Comparison of ENCODE assay signal across 8 mouse cellular contexts in genomic region chr1:133182016-133182705, GRCm38 (mm10). TPM values are rescaled to one million over a fixed set of nuclear protein-coding genes. Genes with fewer than 3 reads are reported as not detected.
DNase-seq lines count a peak whose midpoint lies in the region; ATAC-seq and TF ChIP-seq lines count a peak whose summit lies in the region.

No protein-coding gene starts in this region.

- H3K27me3 ChIP-seq in ES-Bruce4 (ENCODE audit: control insufficient read depth, insufficient read depth, low read length, poor library complexity, severe bottlenecking), result no peaks in the 10 kb centered on the region
- H3K27me3 ChIP-seq in forebrain, embryonic 12.5 days, result peaks cover 21% of the 10 kb centered on the region

- H3K36me3 ChIP-seq in ES-Bruce4 (ENCODE audit: control insufficient read depth, insufficient read depth, low read length, poor library complexity, severe bottlenecking), result no peaks in the 10 kb centered on the region
- H3K36me3 ChIP-seq in forebrain, embryonic 12.5 days (replicated peaks), result no peaks in the 10 kb centered on the region

- 0 out of 2 replicates have a peak, but pooled peaks have one; percentile 15 for TF ChIP-seq EP300 in ES-Bruce4 (IDR thresholded peaks at IDR 0.05; ENCODE audit: insufficient read depth, low read depth, low read length)

- no peak overlapping the region for H3K27ac ChIP-seq in ES-Bruce4 (ENCODE audit: insufficient read depth, low read length)
- H3K27ac ChIP-seq in brown adipose tissue, adult 24 weeks (replicated peaks; ENCODE audit: low read depth, low read length), result no peak overlapping the region
- peak overlapping the region; percentile 97 for H3K27ac ChIP-seq in forebrain, embryonic 12.5 days

- H3K4me1 ChIP-seq in ES-Bruce4 (ENCODE audit: control insufficient read depth, insufficient read depth, low read length), result peaks cover 2% of the 10 kb centered on the region
- no peaks in the 10 kb centered on the region for H3K4me1 ChIP-seq in brown adipose tissue, adult 24 weeks (ENCODE audit: control insufficient read depth, insufficient read depth, insufficient read length, low read length)
- H3K4me1 ChIP-seq in forebrain, embryonic 12.5 days, result peaks cover 47% of the 10 kb centered on the region

- TF ChIP-seq POLR2A in ES-Bruce4 (IDR thresholded peaks at IDR 0.05; ENCODE audit: insufficient read depth, low read length), result no peak

- peak; percentile 36 to 58 for DNase-seq in heart, postnatal 36 days
- DNase-seq in layer of hippocampus, postnatal 25 days (ENCODE audit: extremely low spot score in 1 of 2, low spot score in 1 of 2), result peak; percentile 51 to 55
- DNase-seq in lung, postnatal 10 days, result peak; percentile 52
- peak; percentile 60 to 76 for DNase-seq in right cerebral cortex, adult 2 months (ENCODE audit: low spot score in 2 of 2)
- no peak for DNase-seq in adipocyte (ENCODE audit: low spot score)

- intact Hi-C loops in heart, postnatal 36 days (cut with DNase I), result no loop called here

- H3K9me3 ChIP-seq in ES-Bruce4 (replicated peaks; ENCODE audit: control insufficient read depth, insufficient read depth, low read length, poor library complexity, severe bottlenecking), result no peaks in the 10 kb centered on the region
- H3K9me3 ChIP-seq in forebrain, embryonic 12.5 days, result no peaks in the 10 kb centered on the region

- ATAC-seq in forebrain, embryonic 12.5 days (ENCODE audit: low FRiP score), result peak; percentile 57

- H3K9ac ChIP-seq in ES-Bruce4 (ENCODE audit: low read depth, poor library complexity, severe bottlenecking), result peak overlapping the region; percentile 50; the same call in 1 of the 2 replicates
- H3K9ac ChIP-seq in forebrain, embryonic 12.5 days, result peak overlapping the region; percentile 78

- peak overlapping the region; percentile 85 for H3K4me2 ChIP-seq in forebrain, embryonic 12.5 days

- no peak for TF ChIP-seq CTCF in ES-Bruce4 (IDR thresholded peaks at IDR 0.05; ENCODE audit: low read depth, low read length)

- WGBS in forebrain, embryonic 12.5 days, result 0% methylated on average over 24 of the region's 25 CpGs

- peak overlapping the region; percentile 56 for H3K4me3 ChIP-seq in ES-Bruce4 (ENCODE audit: low read depth, low read length)
- peak overlapping the region; percentile 27 for H3K4me3 ChIP-seq in brown adipose tissue, adult 24 weeks (ENCODE audit: insufficient read depth, low read depth, low read length)
- H3K4me3 ChIP-seq in forebrain, embryonic 12.5 days (replicated peaks), result peak overlapping the region; percentile 60

RNA-seq across cellular contexts. Expression of gene Plekha6, which starts 18.2 kb away (rescaled TPM):
- polyA plus RNA-seq in ES-Bruce4 (2011; ENCODE audit: insufficient read depth, insufficient read length, low read depth, missing spikeins), result 1.3 and 1.9 TPM in 2 replicates
- polyA plus RNA-seq in brown adipose tissue, adult 24 weeks (2012; ENCODE audit: insufficient read depth, insufficient read length, missing spikeins), result 2.2 and 4.2 TPM in 2 replicates
- 20.3 and 20.6 TPM in 2 replicates for polyA plus RNA-seq in forebrain, embryonic 12.5 days (2016; fragmentation: Nextera tagmentation; extraction: Ambion mirVana)
- total RNA-seq in heart, postnatal 36 days (2021), result 10 to 100 TPM; 64.2 to 79.7 TPM
- total RNA-seq in layer of hippocampus, postnatal 25 days (2021), result 10 to 100 TPM; 34.4 to 52.1 TPM

RNA-seq across cellular contexts. Expression of gene Ppp1r15b, which starts 51.2 kb away (rescaled TPM):
- 59.9 and 68.9 TPM in 2 replicates for polyA plus RNA-seq in ES-Bruce4 (2011; ENCODE audit: insufficient read depth, insufficient read length, low read depth, missing spikeins)
- 61.9 and 64.2 TPM in 2 replicates for polyA plus RNA-seq in brown adipose tissue, adult 24 weeks (2012; ENCODE audit: insufficient read depth, insufficient read length, missing spikeins)
- polyA plus RNA-seq in forebrain, embryonic 12.5 days (2016; fragmentation: Nextera tagmentation; extraction: Ambion mirVana), result 58.3 and 63.5 TPM in 2 replicates
- total RNA-seq in heart, postnatal 36 days (2021), result 10 to 100 TPM; 24.1 to 26.0 TPM
- total RNA-seq in layer of hippocampus, postnatal 25 days (2021), result 10 to 100 TPM; 40.9 to 43.0 TPM
